Mouse (Mus musculus) retina, adult 2 months (tissue): ENCODE results near the gene Iqcn.

Experiments
- DNase-seq: peaks from one replicate; pipeline ENCODE4 v3.0.0-alpha.2; 2012; ENCODE audit warnings: low read depth, low spot score

The Iqcn gene

GRCm38 (mm10) chr8:70730956-70731355 lies 27.7 kb downstream of the Iqcn start:
- no peak for DNase-seq

GRCm38 (mm10) chr8:70737705-70738104 lies 34.4 kb downstream of the Iqcn start:
- no peak for DNase-seq

GRCm38 (mm10) chr8:70738211-70738610 lies 35.0 kb downstream of the Iqcn start:
- DNase-seq: no peak

GRCm38 (mm10) chr8:70741661-70742060 lies 38.4 kb downstream of the Iqcn start:
- DNase-seq: no peak

- DNase-seq: no peak
Measured at GRCm38 (mm10) chr8:70742176-70742575, 38.9 kb downstream of the Iqcn start.

GRCm38 (mm10) chr8:70742981-70743655 lies 39.9 kb downstream of the Iqcn start:
- no peak for DNase-seq

- DNase-seq: no peak
Measured at GRCm38 (mm10) chr8:70743656-70744590, 40.7 kb downstream of the Iqcn start.

- no peak for DNase-seq
Measured at GRCm38 (mm10) chr8:70744806-70745205, 41.5 kb downstream of the Iqcn start.

GRCm38 (mm10) chr8:70745691-70746220 lies 42.5 kb downstream of the Iqcn start:
- DNase-seq: no peak

- DNase-seq: no peak
Measured at GRCm38 (mm10) chr8:70746676-70747075, 43.4 kb downstream of the Iqcn start.

- DNase-seq: no peak
Measured at GRCm38 (mm10) chr8:70747211-70747890, 44.1 kb downstream of the Iqcn start.

- no peak for DNase-seq
Measured at GRCm38 (mm10) chr8:70748246-70749096, 45.2 kb downstream of the Iqcn start.

- DNase-seq: no peak
Measured at GRCm38 (mm10) chr8:70749097-70749674, 45.9 kb downstream of the Iqcn start.

GRCm38 (mm10) chr8:70750128-70750680 lies 46.9 kb downstream of the Iqcn start:
- no peak for DNase-seq

GRCm38 (mm10) chr8:70752000-70752764 lies 48.9 kb downstream of the Iqcn start:
- DNase-seq: no peak

GRCm38 (mm10) chr8:70753151-70753550 lies 49.9 kb downstream of the Iqcn start:
- DNase-seq: no peak

- peak; percentile 94 for DNase-seq
Measured at GRCm38 (mm10) chr8:70754043-70754870, 51.0 kb downstream of the Iqcn start, which contains the start of gene Rab3a. Gene Rab3a, plus strand, starts transcription at chr8:70754679.

GRCm38 (mm10) chr8:70754871-70755660 lies 51.8 kb downstream of the Iqcn start:
- DNase-seq: no peak
